Mouse (Mus musculus) neural tube, embryonic 13.5 days (tissue): ENCODE measurements around the gene Frem1. TPM values are rescaled to one million over a fixed set of nuclear protein-coding genes. Genes with fewer than 3 reads are reported as not detected.

Source experiments
- ATAC-seq: fragments of 200-750 bp; cut with Nextera tagmentation; 2 replicates; pipeline ENCODE4 v1.8.0; 2017; ENCODE audit warnings: low read depth, mild to moderate bottlenecking, moderate TSS enrichment, moderate library complexity
- H3K27ac ChIP-seq: fragments of 300-500 bp; sonication (generic); replicated peaks from 2 replicates; pipeline ENCODE4 v1.5.1; 2015; ENCODE audit warnings: moderate library complexity, mild to moderate bottlenecking, inconsistent platforms
- H3K27me3 ChIP-seq: fragments of 300-500 bp; sonication (generic); 2 replicates; pipeline ENCODE4 v1.6.1; 2015; ENCODE audit warnings: mild to moderate bottlenecking, inconsistent platforms
- H3K36me3 ChIP-seq: fragments of 300-500 bp; sonication (generic); 2 replicates; pipeline ENCODE4 v1.6.1; 2015; ENCODE audit warnings: mild to moderate bottlenecking, inconsistent platforms
- H3K4me1 ChIP-seq: fragments of 300-500 bp; sonication (generic); replicated peaks from 2 replicates; pipeline ENCODE4 v1.6.1; 2015; ENCODE audit warnings: inconsistent platforms
- H3K4me2 ChIP-seq: fragments of 300-500 bp; sonication (generic); 2 replicates; pipeline ENCODE4 v1.6.1; 2015; ENCODE audit warnings: inconsistent platforms, mild to moderate bottlenecking, moderate library complexity
- H3K4me3 ChIP-seq: fragments of 300-500 bp; sonication (generic); 2 replicates; pipeline ENCODE4 v1.5.1; 2015; ENCODE audit warnings: mild to moderate bottlenecking, inconsistent platforms
- H3K9ac ChIP-seq: fragments of 300-500 bp; sonication (generic); 2 replicates; pipeline ENCODE4 v1.6.1; 2015; ENCODE audit warnings: moderate library complexity, mild to moderate bottlenecking, inconsistent platforms
- H3K9me3 ChIP-seq: fragments of 300-500 bp; sonication (generic); 2 replicates; pipeline ENCODE4 v1.6.1; 2016; ENCODE audit warnings: inconsistent platforms
- WGBS: fragments of 180-500 bp; shearing (Covaris S2); methylation state at CpG from one replicate; pipeline ENCODE4 v1.1.7; 2015; 5-methylcytosine and 5-hydroxymethylcytosine counted together
- polyA plus RNA-seq: library from polyadenylated mRNA; unstranded; fragments of >200 nt; fragmentation: Nextera tagmentation; extraction: Ambion mirVana; gene quantifications from 2 replicates; pipeline ENCODE4 v1.2.1, GENCODE M21; 2015

Gene Frem1
- polyA plus RNA-seq, 1 experiment from 2014 or later, result 1.8 TPM

DNA sequence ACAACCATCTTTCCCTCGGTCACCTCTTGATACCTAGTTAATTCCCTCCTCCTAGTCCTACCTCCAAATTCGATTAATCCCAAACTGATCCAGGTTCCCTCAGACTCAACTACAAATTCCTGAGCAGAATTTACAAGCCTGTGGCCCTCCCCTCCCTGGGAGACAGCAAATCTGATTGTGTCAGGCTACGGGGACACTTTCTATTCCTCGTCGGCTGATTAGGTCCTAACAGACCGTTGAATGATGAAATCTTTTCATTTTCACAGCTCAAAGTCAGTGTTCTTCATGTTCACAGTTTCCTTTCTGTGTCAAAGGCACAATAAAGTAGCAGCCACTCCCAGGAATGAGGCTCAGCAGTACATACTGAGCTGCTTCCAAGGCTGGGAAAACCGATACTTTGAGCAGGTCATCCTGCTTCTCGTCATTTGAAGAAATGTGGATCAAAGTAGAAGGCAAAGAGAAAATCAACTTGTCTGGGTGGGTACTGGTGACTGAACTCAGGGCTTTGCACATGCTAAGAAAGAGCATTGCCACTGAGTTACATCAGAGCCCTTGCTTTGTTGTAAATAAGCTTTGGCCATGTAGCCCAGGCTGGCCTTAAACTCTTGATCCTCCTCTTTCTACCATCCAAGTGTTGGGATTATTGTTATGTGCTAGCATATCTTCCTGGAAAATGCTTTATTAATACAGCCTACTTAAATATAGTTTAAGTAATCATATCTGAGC lies 187.0 kb downstream of the Frem1 start:
- Histone ChIP-seq H3K36me3 (no peaks in the 10 kb centered on the region), H3K9ac (no peak overlapping the region), H3K4me3 (no peak overlapping the region), H3K4me1 (0 out of 2 replicates have a peak, but pooled peaks cover 8% of the 10 kb centered on the region), H3K27me3 (no peaks in the 10 kb centered on the region), H3K4me2 (no peak overlapping the region), H3K9me3 (no peaks in the 10 kb centered on the region), H3K27ac (no peak overlapping the region)
- no peak for ATAC-seq
- WGBS, result 83% methylated on average over 8 of the region's 8 CpGs

DNA sequence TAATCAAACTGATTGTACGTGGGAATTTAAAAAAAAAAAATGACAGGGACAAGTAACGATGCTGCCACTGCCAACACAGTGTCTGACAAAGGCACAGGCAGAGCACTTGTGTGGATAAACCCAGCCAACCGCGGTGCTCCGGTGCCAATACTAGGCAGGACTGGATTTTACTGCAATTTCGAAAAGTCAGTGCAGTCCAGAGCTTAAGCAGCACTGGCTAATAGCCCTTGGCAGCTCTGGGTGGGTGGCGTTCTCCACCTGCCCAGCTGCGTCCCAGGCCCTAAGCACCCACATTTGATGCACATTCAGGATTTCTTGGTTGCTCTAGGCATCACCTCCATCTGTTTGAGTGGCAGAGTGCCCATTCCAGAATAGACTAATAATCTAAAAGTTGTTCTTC lies 188.8 kb downstream of the Frem1 start:
- no peak overlapping the region for H3K4me3 ChIP-seq
- no peaks in the 10 kb centered on the region for H3K36me3 ChIP-seq
- no peak overlapping the region for H3K4me2 ChIP-seq
- no peaks in the 10 kb centered on the region for H3K9me3 ChIP-seq
- no peak; the same call in 1 of the 2 replicates for ATAC-seq
- peak overlapping the region; percentile 42; the same call in 1 of the 2 replicates for H3K27ac ChIP-seq
- H3K4me1 ChIP-seq, result peaks cover 20% of the 10 kb centered on the region
- H3K27me3 ChIP-seq, result no peaks in the 10 kb centered on the region
- 74% methylated on average over 8 of the region's 8 CpGs for WGBS
- H3K9ac ChIP-seq, result no peak overlapping the region

DNA sequence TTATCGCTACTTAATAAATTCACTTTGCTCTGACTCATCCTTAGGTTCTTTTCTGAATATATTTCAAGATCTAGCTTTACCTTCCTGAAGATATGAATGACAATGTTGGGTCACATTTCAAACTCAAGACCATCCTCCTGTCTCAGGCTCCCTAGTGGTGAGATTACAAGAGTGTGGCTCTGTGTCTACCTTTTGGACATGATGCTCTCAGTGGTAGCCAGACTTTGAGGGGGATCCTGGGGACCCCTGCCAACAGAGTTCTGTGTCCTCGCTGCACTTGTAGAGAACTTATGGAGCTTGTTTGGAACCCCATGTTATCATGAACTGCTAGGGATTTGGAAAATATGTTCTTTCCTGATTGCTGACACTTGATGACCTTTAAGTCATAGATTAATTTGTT lies 190.7 kb downstream of the Frem1 start:
- H3K4me2 ChIP-seq, result no peak overlapping the region
- H3K4me1 ChIP-seq, result peaks cover 31% of the 10 kb centered on the region
- H3K9ac ChIP-seq, result no peak overlapping the region
- H3K4me3 ChIP-seq, result no peak overlapping the region
- no peaks in the 10 kb centered on the region for H3K36me3 ChIP-seq
- H3K27ac ChIP-seq, result no peak overlapping the region
- no peak for ATAC-seq
- H3K9me3 ChIP-seq, result no peaks in the 10 kb centered on the region
- WGBS, result 95% methylated on average over 2 of the region's 2 CpGs
- H3K27me3 ChIP-seq, result no peaks in the 10 kb centered on the region

DNA sequence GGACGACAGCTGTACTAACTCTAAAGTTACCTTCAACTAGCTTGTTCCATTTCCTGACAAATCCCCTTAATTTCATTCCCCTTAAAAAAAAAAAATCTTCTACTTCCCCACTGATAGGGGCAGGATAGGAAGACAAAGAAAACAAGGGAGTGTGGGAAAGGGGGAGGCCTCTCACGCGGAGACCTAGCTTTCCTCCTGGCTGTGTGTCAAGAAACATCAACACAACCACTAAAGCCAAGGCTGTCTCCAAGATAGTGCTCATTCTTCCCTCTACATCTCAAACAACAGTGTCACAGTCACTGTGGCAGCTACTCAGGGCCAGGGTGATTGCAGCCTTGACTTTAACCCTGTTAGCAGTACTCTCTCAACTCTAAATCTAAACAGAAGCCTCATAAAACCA lies 191.6 kb downstream of the Frem1 start:
- Histone ChIP-seq H3K9me3 (no peaks in the 10 kb centered on the region), H3K4me1 (peaks cover 31% of the 10 kb centered on the region), H3K27me3 (no peaks in the 10 kb centered on the region), H3K4me2 (no peak overlapping the region), H3K4me3 (no peak overlapping the region), H3K36me3 (no peaks in the 10 kb centered on the region), H3K9ac (no peak overlapping the region), H3K27ac (no peak overlapping the region)
- WGBS, result 43% methylated on average over 3 of the region's 3 CpGs
- no peak for ATAC-seq

DNA sequence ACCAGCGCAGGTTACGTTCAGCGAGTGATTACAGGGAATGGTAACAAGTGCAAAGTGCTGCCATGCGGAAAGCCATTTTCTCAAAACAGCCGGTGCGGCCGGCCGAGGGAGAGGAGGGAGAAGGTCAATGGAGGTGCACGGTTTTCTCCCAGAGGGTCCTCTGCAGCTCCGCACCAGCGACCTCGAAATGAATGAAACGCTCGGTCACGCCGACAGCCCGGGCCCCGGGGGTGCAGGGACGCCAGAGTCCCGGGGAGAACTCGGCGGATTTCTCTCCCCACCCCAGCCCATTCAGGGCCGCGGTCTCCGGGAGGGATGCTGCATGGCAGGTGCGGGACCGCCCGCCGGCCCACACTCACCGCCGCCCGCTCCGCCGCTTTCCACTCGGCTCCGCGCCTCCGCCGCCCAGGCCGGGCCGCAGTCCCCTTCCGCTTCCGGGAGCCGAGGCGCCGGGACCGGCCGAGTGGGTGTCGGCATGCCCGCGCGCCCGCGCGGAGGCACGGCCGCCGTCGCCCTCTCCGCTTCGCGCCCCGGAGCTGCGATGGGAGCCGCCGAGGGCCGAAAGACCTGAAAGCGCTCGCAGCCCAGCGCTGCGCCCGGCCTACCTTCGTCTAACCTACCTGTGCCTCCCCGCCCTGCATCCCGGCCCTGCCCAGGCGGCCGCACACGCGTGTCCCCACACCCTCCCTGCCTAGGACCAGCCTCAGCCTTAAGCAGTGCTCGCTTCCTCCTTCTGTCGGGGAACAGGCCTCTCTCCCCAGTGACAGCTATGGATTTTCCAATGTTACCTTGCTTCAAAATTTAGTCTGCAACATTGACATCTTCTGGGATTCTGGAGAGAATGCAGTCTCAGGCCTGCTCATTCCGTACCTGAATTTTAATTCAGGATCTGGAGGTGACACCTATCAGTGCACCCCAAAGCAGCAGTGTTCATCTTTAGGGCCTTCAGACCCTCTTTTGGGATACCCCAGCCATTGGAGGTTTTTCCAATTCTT lies 192.7 kb downstream of the Frem1 start, which contains the start of gene Zdhhc21:
Gene Zdhhc21 (minus strand): TSS at position 828 of the 995 bp plus-strand sequence.
- peak; percentile 91 for ATAC-seq
- Histone ChIP-seq H3K27me3 (no peaks in the 10 kb centered on the region), H3K36me3 (no peaks in the 10 kb centered on the region), H3K4me2 (peak within 1 kb of the TSS; percentile 75), H3K27ac (peak within 1 kb of the TSS; percentile 94), H3K9me3 (no peaks in the 10 kb centered on the region), H3K4me1 (peaks cover 31% of the 10 kb centered on the region), H3K4me3 (peak within 1 kb of the TSS; percentile 67), H3K9ac (peak within 1 kb of the TSS; percentile 88)
- under 1% methylated on average over 70 of the region's 82 CpGs for WGBS

DNA sequence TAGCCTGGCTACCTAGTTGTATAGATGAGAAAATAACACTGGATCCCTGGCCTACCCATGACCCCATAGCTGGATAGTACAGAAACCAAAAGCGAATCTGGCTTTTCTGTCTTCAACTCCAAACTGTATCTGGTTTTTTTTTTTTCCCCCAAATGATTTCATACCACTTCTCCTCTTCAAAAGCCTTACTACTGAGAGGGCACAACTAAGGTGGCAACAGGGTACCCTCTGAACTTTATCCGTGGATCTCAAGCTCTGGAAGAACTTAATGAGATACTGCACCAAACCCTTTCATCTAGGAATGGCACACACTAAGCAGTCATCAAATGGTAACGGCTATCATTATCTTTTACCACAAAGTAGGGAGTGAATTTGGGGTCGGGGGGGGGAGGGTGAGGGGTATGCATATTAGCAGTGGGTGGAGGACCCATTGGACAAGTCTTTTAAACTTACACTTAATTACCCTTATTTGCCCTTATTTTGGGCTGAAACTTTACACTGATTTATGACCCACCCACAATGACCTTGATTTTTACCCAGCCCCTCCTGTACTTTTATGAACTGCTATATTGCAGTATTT lies 193.6 kb downstream of the Frem1 start:
- peaks cover 31% of the 10 kb centered on the region for H3K4me1 ChIP-seq
- 22% methylated on average over 4 of the region's 4 CpGs for WGBS
- H3K4me2 ChIP-seq, result peak overlapping the region; percentile 75
- no peaks in the 10 kb centered on the region for H3K9me3 ChIP-seq
- ATAC-seq, result no peak; the same call in 1 of the 2 replicates
- no peaks in the 10 kb centered on the region for H3K27me3 ChIP-seq
- H3K36me3 ChIP-seq, result no peaks in the 10 kb centered on the region
- peak overlapping the region; percentile 94 for H3K27ac ChIP-seq
- H3K4me3 ChIP-seq, result peak overlapping the region; percentile 67
- H3K9ac ChIP-seq, result peak overlapping the region; percentile 88

DNA sequence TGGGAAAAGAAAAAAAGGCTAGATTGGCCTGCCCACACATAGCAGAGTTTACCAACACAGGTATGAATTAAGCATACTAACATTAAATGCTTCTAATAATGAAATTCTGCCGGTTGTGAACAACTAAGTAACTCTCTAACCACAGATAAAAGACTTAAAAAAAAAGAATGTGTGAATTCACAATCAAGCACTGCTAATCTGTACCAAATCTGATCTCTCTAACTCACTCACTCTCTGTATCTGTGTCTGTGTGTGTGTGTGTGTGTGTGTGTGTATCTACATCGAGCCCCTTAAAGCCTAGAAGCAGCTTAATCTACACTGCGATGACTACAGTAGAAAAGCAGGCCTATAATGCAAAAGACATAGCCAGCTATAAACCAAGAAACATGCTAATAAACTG lies 195.2 kb downstream of the Frem1 start:
- no peak overlapping the region for H3K9ac ChIP-seq
- no peak for ATAC-seq
- no peaks in the 10 kb centered on the region for H3K27me3 ChIP-seq
- H3K9me3 ChIP-seq, result no peaks in the 10 kb centered on the region
- no peak overlapping the region for H3K4me3 ChIP-seq
- no peak overlapping the region for H3K4me2 ChIP-seq
- H3K36me3 ChIP-seq, result no peaks in the 10 kb centered on the region
- no peak overlapping the region for H3K27ac ChIP-seq
- peaks cover 28% of the 10 kb centered on the region for H3K4me1 ChIP-seq
- 95% methylated on average over 3 of the region's 3 CpGs for WGBS

DNA sequence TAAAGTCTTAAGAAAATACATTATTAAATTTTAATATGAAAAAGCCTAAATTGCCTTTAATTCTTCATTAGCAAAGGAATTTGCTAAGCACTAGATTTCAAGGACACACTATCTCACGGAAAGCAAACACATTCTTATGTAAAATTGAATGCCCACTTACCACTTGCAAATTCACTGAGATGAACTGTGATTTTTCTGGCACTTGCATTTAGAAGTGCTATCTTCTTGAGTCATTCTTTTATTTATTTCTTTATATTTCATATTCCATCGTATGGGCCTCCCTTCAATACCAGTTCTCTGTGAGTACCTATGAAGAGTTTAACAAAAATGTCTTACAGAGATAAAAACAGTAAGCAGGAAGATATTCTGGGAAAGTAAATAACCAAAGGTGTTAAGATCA lies 198.3 kb downstream of the Frem1 start:
- Histone ChIP-seq H3K4me1 (peaks cover 16% of the 10 kb centered on the region), H3K4me2 (no peak overlapping the region), H3K9me3 (no peaks in the 10 kb centered on the region), H3K4me3 (no peak overlapping the region), H3K9ac (no peak overlapping the region), H3K27ac (no peak overlapping the region), H3K36me3 (no peaks in the 10 kb centered on the region), H3K27me3 (no peaks in the 10 kb centered on the region)
- WGBS, result 88% methylated on average over 2 of the region's 2 CpGs
- ATAC-seq, result no peak

DNA sequence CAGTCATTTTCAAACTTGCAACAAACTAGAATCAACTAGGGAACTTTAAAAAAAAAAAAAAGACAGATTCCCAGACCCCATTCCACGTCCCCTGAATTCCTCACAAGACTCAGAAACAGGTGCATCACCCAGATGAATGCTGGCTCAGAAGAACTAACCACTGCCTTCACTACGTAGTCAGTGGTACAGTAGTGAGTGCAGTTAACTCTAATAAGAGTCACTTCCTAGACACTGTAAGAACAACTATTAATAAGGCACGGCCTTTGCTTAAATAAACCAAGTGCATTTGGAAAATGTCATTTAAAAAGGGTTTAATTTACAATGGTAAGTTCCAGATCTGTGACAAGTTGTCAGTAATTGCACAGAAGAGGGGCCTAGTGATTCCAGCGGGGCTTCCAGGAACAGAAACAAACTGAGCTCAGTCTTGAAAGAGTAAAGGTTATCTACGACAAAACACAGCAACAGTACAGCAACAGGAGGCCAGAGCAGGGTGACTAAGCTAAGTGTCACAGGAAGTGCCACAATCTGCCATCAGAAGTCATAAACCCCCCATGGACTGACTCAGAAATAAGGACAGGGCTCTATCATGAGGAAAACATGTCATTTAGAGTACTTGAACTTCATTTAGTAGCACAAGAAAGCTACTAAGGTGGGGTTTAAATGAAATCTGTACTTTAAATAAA lies 203.4 kb downstream of the Frem1 start:
- H3K4me3 ChIP-seq, result no peak overlapping the region
- no peaks in the 10 kb centered on the region for H3K9me3 ChIP-seq
- no peak overlapping the region for H3K9ac ChIP-seq
- ATAC-seq, result no peak
- H3K27me3 ChIP-seq, result no peaks in the 10 kb centered on the region
- H3K4me1 ChIP-seq, result no peaks in the 10 kb centered on the region
- no peak overlapping the region for H3K4me2 ChIP-seq
- H3K27ac ChIP-seq, result no peak overlapping the region
- H3K36me3 ChIP-seq, result peaks cover 10% of the 10 kb centered on the region; the same call in 1 of the 2 replicates
- WGBS, result 50% methylated on average over 5 of the region's 5 CpGs
